Mouse (Mus musculus) large intestine, adult 2 months (tissue): ENCODE measurements around the gene Cyb5r3. TPM values are rescaled to one million over a fixed set of nuclear protein-coding genes. Genes with fewer than 3 reads are reported as not detected.

Experiments
- DNase-seq: peaks from one replicate; pipeline ENCODE4 v3.0.0-alpha.2; 2012; ENCODE audit warnings: low read depth, low spot score
- WGBS: fragments of 180-500 bp; shearing (Covaris S2); methylation state at CpG from one replicate; pipeline ENCODE4 v1.1.7; 2018; 5-methylcytosine and 5-hydroxymethylcytosine counted together
- polyA plus RNA-seq: library from polyadenylated mRNA; depleted of rRNA; stranded (reverse); fragments of >200 nt; gene quantifications from 2 replicates; pipeline ENCODE4 v1.2.3, GENCODE M21; 2012

Gene Cyb5r3
- polyA plus RNA-seq, 1 experiment, result 101 TPM

- no peak for DNase-seq
- WGBS, result 32% methylated on average over 8 of the region's 8 CpGs
Observed at GRCm38 (mm10) chr15:83170956-83171659, 1.3 kb downstream of the Cyb5r3 start.

- 71% methylated on average over 8 of the region's 8 CpGs for WGBS
Observed at GRCm38 (mm10) chr15:83169772-83170722, 2.3 kb downstream of the Cyb5r3 start.

GRCm38 (mm10) chr15:83168875-83169771, 3.3 kb downstream of the Cyb5r3 start:
- DNase-seq, result no peak
- WGBS, result 34% methylated on average over 7 of the region's 7 CpGs

More at GRCm38 (mm10) chr15:83169772-83170722, 2.3 kb downstream of the Cyb5r3 start:
- DNase-seq, result no peak

GRCm38 (mm10) chr15:83168311-83168710, 4.1 kb downstream of the Cyb5r3 start:
- WGBS, result 87% methylated on average over 3 of the region's 3 CpGs
- DNase-seq, result no peak

- 82% methylated on average over 8 of the region's 8 CpGs for WGBS
- DNase-seq, result no peak
Observed at GRCm38 (mm10) chr15:83167550-83168065, 4.8 kb downstream of the Cyb5r3 start.

GRCm38 (mm10) chr15:83167126-83167525, 5.3 kb downstream of the Cyb5r3 start:
- DNase-seq, result no peak
- whole genome bisulfite sequencing, result 55% methylated on average over 5 of the region's 5 CpGs

- WGBS, result 68% methylated on average over 3 of the region's 3 CpGs
- DNase-seq, result no peak
Observed at GRCm38 (mm10) chr15:83166642-83167041, 5.8 kb downstream of the Cyb5r3 start.

GRCm38 (mm10) chr15:83165526-83166315, 6.7 kb downstream of the Cyb5r3 start:
- DNase-seq, result no peak
- WGBS, result 89% methylated on average over 13 of the region's 13 CpGs

- no peak for DNase-seq
- 50% methylated on average over 5 of the region's 5 CpGs for WGBS
Observed at GRCm38 (mm10) chr15:83164971-83165471, 7.4 kb downstream of the Cyb5r3 start.

- DNase-seq, result no peak
- WGBS, result 87% methylated on average over 11 of the region's 11 CpGs
Observed at GRCm38 (mm10) chr15:83162818-83163485, 9.4 kb downstream of the Cyb5r3 start.

GRCm38 (mm10) chr15:83162001-83162400, 10.4 kb downstream of the Cyb5r3 start:
- WGBS, result 98% methylated on average over 4 of the region's 4 CpGs

GRCm38 (mm10) chr15:83161062-83161748, 11.2 kb downstream of the Cyb5r3 start:
- DNase-seq, result no peak
- WGBS, result 85% methylated on average over 10 of the region's 10 CpGs

More at GRCm38 (mm10) chr15:83162001-83162400, 10.4 kb downstream of the Cyb5r3 start:
- DNase-seq, result no peak

- whole genome bisulfite sequencing, result 96% methylated on average over 4 of the region's 4 CpGs
- no peak for DNase-seq
Observed at GRCm38 (mm10) chr15:83160561-83160960, 11.8 kb downstream of the Cyb5r3 start.

- WGBS, result 89% methylated on average over 9 of the region's 9 CpGs
- no peak for DNase-seq
Observed at GRCm38 (mm10) chr15:83159823-83160222, 12.6 kb downstream of the Cyb5r3 start.

- WGBS, result 90% methylated on average over 7 of the region's 7 CpGs
- DNase-seq, result no peak
Observed at GRCm38 (mm10) chr15:83158587-83159160, 13.7 kb downstream of the Cyb5r3 start.

GRCm38 (mm10) chr15:83157667-83158064, 14.7 kb downstream of the Cyb5r3 start:
- DNase-seq, result no peak
- over 99% methylated on average over 6 of the region's 6 CpGs for WGBS
